Mouse (Mus musculus): ENCODE measurements at regions not wholly inside any gene's neighbourhood (a gene's known extent, or its start where the extent isn't known, plus 50 kb on each side); places are given as distances from the start of the nearest gene placed in this dataset.

DNA sequence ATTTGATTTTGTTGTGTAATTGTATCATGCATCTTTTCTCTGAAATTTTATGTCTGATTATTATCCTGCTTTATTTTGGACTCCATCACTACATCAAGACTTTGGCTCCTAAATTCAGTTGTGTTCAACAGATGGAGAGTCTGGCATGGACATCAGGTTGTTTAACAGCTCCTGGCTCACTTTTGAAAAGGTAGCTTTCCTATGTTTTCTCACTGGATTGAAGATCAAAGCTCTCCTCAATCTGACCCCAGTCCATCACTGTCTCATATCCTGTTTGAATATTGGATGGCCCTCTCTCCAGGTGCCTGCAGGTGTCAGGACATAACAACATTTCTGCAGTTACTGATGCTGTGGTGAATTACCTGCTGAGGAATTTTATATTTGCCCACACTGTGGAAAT, 265.8 kb upstream of the Cntnap2 start:
- DNase-seq: no peak

DNA sequence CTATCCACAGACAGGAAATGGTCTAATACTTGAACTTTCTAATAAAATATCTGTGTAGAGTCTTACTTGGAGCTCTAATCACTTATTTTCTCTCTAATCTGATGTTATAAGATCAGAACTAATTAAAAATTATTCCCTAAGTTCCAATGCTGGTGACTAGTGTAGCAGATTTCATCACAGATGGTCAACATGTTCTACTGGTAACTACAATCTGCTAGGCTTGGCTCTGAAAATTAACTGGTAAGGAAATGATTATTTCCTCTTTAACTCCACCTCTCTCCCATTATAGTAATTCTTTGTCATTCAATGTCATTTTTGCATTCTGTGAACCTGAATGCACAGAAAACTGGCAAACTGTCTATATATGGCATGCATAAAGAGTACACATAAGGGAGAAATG, 243.8 kb upstream of the Cntnap2 start:
- peak in 1 of 2 experiments; percentile 18 for DNase-seq

DNA sequence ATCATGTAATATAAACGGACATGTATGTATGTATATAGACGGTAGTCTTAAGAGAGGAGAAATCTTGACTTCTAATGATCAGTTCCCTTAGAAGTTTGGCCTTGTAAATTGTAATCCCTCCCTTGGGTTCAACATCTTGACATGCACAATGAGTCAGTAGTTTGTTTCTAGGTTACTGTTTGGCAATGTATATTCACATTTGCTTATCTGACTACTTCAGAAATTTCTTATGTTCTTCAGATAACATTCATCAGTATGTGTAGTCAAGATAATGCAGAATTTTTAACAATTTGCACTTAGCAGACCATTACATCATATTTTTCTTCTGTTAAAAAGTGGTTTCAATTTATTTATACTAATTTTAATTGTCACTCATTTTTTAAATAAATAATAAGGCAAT, 215.0 kb upstream of the Cntnap2 start:
- DNase-seq: no peak

DNA sequence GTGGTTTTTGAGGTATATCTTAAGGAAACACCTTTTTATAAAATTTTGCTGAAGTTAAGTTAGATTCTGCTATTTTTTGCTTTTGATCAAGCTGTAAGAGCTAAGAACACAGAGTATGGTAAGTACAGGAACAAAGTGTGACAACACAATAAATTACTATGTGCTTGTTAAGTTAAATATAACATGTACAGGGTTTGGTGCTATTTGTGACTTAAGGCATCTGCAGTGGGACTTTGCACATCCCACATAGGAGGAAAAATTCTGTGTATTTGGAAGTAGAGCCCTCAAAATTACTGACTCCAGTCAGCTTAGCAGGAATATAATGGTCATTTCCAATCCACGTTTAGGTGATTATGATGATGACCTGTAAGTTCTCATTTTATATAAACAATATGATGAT, 209.7 kb upstream of the Cntnap2 start:
- DNase-seq: no peak

DNA sequence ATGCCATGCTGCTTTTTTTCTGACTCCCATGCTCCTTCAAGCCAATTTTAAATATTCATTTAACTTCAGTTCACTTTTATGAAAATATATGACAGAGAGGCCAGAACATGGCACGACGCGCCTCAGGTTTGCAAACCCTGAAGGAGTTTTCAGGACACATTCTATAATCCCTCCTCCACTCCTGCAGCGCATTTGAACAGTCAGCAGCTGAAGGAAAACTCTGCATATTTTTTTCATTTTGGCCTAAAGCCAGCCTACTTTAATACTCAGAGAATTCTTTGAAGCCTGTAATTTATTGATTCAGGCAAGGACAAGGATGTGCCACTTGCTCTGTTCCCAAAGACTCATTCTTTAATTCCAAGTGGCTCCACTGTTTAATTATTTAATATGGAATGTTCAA, 208.3 kb upstream of the Cntnap2 start:
- no peak for DNase-seq

DNA sequence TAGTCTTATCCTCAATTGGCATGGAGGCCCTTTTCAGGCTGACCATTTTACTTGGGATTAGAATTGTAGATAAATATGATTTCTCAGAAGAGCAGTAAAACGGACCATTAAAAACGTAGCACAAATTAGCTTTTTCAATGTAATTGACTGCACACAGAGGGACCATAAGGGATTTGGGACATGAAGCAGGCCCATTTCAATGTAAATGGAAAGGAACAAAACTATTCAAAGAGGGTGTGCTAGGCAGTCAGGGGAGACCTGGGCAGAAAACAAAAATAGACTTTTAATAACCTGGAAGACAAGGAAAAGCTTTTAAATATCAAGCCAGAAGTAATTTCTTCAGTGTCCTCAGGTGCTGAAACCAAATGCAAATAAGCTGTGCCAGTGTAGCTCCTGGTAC, 158.9 kb upstream of the Cntnap2 start:
- no peak for DNase-seq

All from cerebellum, postnatal 10 days (tissue).